Mouse (Mus musculus): Measurements from ENCODE around the gene Cep112. TPM values are rescaled to one million over a fixed set of nuclear protein-coding genes. Genes with fewer than 3 reads are reported as not detected.

Cep112 gene
- polyA plus RNA-seq, 1 experiment, result 2.5 TPM

DNA sequence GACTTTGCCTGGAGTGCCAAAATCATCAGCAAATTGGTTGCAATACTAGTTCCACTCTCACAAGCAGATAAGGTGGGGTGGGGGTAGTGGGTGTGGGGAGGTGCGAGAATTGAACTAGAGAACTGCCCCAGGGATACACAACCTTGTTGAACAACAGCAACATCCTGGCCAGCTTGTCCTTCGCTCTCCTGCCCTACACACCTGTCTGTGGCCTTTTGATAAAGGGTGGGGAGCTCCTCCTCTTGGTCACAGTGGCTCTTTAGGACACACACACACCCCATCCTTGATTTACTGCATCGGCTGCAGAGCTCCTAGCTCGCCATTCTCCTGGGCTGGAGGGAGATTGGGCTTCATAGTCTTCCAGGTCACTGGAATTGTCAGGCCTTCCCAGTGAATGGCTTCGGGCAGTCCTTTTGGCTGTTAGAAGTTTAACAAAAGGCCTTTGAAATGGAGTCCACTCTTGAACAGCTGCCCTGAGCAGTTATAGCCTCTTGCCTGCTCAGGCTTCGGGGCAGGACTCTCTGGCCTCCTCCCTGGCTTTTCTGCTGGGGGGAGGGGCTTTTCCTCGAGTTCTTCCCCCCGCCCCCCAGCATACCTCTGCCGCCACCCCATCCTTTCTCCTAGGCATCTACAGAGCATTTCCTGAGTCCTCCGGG, 469.0 kb downstream of the Cep112 start:
- H3K4me1 ChIP-seq (ENCODE audit: control insufficient read depth, insufficient read depth, low read length), result no peaks in the 10 kb centered on the region
- WGBS, result 63% methylated on average over 10 of the region's 10 CpGs
- no peak overlapping the region for H3K27ac ChIP-seq (ENCODE audit: control insufficient read depth, insufficient read depth, low read depth, low read length, poor library complexity)
- TF ChIP-seq POLR2A (IDR thresholded peaks at IDR 0.05; ENCODE audit: borderline replicate concordance, control insufficient read depth, low read depth, low read length) (no peak), CTCF (IDR thresholded peaks at IDR 0.05; ENCODE audit: control insufficient read depth, insufficient read depth, low read length) (no peak)
- no peak overlapping the region for H3K4me3 ChIP-seq (replicated peaks; ENCODE audit: control insufficient read depth, low read depth, low read length)

DNA sequence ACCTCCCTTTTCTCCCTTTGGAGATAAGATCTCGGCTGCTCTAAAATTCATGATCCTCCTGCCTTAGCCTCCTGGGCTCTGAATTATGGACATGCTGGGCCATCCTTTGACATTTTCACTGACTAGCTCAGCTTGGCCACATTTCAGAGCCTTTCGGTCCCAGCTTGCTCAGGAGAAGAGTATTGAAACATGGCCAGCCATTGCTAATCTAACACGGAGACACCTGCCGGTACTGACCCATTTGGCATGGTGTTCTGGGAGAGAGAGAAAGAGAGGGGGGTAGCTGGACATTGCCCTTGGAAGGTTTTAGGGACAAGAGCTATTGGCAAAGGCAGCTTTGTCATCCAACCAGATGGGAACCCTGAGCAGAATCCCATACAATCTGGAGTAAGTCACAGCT, 472.0 kb downstream of the Cep112 start:
- 86% methylated on average over 4 of the region's 4 CpGs for WGBS
- Histone ChIP-seq H3K4me3 (replicated peaks; ENCODE audit: control insufficient read depth, low read depth, low read length) (no peak overlapping the region), H3K27ac (ENCODE audit: control insufficient read depth, insufficient read depth, low read depth, low read length, poor library complexity) (no peak overlapping the region), H3K4me1 (ENCODE audit: control insufficient read depth, insufficient read depth, low read length) (no peaks in the 10 kb centered on the region)
- TF ChIP-seq POLR2A (IDR thresholded peaks at IDR 0.05; ENCODE audit: borderline replicate concordance, control insufficient read depth, low read depth, low read length) (no peak), CTCF (IDR thresholded peaks at IDR 0.05; ENCODE audit: control insufficient read depth, insufficient read depth, low read length) (no peak)

DNA sequence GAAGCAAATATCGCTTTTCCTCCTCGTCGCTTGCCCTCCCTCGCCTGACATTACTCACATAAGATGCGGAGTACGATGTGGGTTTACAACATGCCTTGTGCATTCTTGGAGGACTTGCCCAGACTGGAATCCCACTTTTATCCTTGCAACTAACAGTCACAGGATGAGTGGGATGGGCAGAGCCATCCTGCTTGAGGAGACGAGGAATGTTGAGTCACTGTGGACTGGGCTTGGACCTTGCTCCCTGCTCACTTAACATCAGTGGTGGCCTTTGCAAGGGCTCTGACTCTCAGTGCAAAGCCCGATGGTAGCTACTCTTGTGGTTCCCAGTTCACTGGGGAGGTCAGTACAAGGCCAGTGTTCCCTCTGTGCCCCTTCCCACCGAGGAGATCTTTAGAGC, 473.1 kb downstream of the Cep112 start:
- no peak overlapping the region for H3K27ac ChIP-seq (ENCODE audit: control insufficient read depth, insufficient read depth, low read depth, low read length, poor library complexity)
- TF ChIP-seq CTCF (IDR thresholded peaks at IDR 0.05; ENCODE audit: control insufficient read depth, insufficient read depth, low read length) (no peak), POLR2A (IDR thresholded peaks at IDR 0.05; ENCODE audit: borderline replicate concordance, control insufficient read depth, low read depth, low read length) (no peak)
- no peak overlapping the region for H3K4me3 ChIP-seq (replicated peaks; ENCODE audit: control insufficient read depth, low read depth, low read length)
- no peaks in the 10 kb centered on the region for H3K4me1 ChIP-seq (ENCODE audit: control insufficient read depth, insufficient read depth, low read length)
- WGBS, result 70% methylated on average over 9 of the region's 9 CpGs

GRCm38 (mm10) chr11:108898483-108898882, 473.5 kb downstream of the Cep112 start:
- Histone ChIP-seq H3K27ac (ENCODE audit: control insufficient read depth, insufficient read depth, low read depth, low read length, poor library complexity) (no peak overlapping the region), H3K4me1 (ENCODE audit: control insufficient read depth, insufficient read depth, low read length) (no peaks in the 10 kb centered on the region), H3K4me3 (replicated peaks; ENCODE audit: control insufficient read depth, low read depth, low read length) (no peak overlapping the region)
- 66% methylated on average over 6 of the region's 6 CpGs for WGBS
- TF ChIP-seq CTCF (IDR thresholded peaks at IDR 0.05; ENCODE audit: control insufficient read depth, insufficient read depth, low read length) (no peak), POLR2A (IDR thresholded peaks at IDR 0.05; ENCODE audit: borderline replicate concordance, control insufficient read depth, low read depth, low read length) (no peak)

DNA sequence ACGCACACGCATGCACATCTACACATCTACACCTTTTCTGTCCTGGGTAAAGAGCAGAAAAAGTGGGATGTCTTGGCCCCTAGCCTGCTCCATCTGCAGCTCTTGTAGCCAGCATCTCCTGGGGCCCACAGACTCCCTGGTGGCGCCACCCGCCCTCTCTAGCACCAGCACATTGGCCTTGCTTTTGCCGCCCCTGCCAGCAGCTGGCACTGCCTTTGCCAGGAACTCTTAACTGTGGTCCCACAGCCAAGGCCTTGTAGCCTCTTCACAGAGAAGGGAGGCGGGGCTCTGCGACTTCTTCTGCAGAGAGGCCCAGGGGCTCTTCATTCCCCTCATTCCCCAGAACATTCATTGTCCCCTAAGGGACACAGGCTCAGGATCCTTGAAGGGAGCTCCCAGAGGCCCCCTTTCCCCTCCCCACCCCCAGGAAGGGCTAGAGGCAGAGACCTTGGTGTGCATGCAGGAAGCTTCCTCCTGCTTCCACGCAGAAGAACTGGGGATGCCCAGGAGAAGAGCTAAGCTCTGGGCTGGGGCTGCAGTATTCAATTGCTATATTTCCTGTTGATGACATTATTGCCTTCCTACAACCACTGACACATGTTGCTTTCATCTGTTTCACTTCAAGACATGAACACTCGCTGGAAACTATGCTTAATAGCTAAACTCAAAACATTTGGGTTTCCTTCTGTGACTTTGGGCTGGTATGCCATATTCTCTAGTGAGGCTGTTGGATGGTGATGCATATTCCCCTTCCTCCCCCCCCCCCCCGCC, 475.9 kb downstream of the Cep112 start:
- TF ChIP-seq CTCF (IDR thresholded peaks at IDR 0.05; ENCODE audit: control insufficient read depth, insufficient read depth, low read length) (no peak), POLR2A (IDR thresholded peaks at IDR 0.05; ENCODE audit: borderline replicate concordance, control insufficient read depth, low read depth, low read length) (no peak)
- no peaks in the 10 kb centered on the region for H3K4me1 ChIP-seq (ENCODE audit: control insufficient read depth, insufficient read depth, low read length)
- 70% methylated on average over 10 of the region's 10 CpGs for WGBS
- no peak overlapping the region for H3K27ac ChIP-seq (ENCODE audit: control insufficient read depth, insufficient read depth, low read depth, low read length, poor library complexity)
- no peak overlapping the region for H3K4me3 ChIP-seq (replicated peaks; ENCODE audit: control insufficient read depth, low read depth, low read length)

DNA sequence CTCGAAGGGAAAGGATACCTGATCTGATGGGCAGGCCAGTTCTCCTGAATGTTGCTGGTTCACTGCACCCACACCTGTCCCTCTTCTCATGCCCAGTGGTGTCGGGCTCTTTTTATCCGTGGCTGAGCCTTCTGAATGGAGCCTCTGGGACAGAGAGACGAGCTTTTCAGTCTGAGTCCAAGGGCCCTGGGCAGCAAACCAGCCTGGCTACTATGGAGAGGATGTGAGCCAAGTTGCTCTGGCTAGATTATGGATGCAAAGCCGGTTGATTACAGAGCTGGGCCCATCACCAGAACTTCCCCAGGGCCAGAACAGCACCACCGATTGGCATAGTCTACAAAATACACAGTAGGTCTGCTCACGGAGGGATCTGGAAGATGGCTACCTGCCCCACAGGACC, 476.7 kb downstream of the Cep112 start:
- Histone ChIP-seq H3K27ac (ENCODE audit: control insufficient read depth, insufficient read depth, low read depth, low read length, poor library complexity) (no peak overlapping the region), H3K4me3 (replicated peaks; ENCODE audit: control insufficient read depth, low read depth, low read length) (no peak overlapping the region), H3K4me1 (ENCODE audit: control insufficient read depth, insufficient read depth, low read length) (no peaks in the 10 kb centered on the region)
- TF ChIP-seq CTCF (IDR thresholded peaks at IDR 0.05; ENCODE audit: control insufficient read depth, insufficient read depth, low read length) (no peak), POLR2A (IDR thresholded peaks at IDR 0.05; ENCODE audit: borderline replicate concordance, control insufficient read depth, low read depth, low read length) (no peak)
- WGBS, result 75% methylated on average over 7 of the region's 7 CpGs

DNA sequence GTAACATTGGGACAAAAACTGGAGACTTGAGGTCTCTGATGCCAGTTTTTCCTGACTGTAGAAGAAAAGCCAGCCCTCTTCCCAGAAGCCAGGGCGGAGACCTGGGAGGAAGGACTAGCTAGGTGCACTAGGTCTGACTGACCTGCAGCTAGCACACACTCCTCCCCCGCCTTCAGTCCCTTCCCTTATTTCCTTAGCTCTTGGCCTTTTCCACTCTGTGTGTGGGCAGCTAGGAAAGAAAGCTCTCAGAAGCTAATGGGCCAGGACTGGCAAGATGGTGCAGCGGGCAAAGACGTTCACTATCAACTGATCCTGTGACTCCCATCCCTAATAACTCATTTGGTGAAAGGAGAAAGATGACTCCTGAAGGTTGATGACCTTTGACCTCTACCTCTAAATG, 477.3 kb downstream of the Cep112 start:
- Histone ChIP-seq H3K27ac (ENCODE audit: control insufficient read depth, insufficient read depth, low read depth, low read length, poor library complexity) (no peak overlapping the region), H3K4me3 (replicated peaks; ENCODE audit: control insufficient read depth, low read depth, low read length) (no peak overlapping the region), H3K4me1 (ENCODE audit: control insufficient read depth, insufficient read depth, low read length) (no peaks in the 10 kb centered on the region)
- no peak for TF ChIP-seq POLR2A (IDR thresholded peaks at IDR 0.05; ENCODE audit: borderline replicate concordance, control insufficient read depth, low read depth, low read length)
- TF ChIP-seq CTCF (IDR thresholded peaks at IDR 0.05; ENCODE audit: control insufficient read depth, insufficient read depth, low read length), result no peak
- WGBS, result 83% methylated on average over 4 of the region's 4 CpGs

GRCm38 (mm10) chr11:108906590-108907254, 481.7 kb downstream of the Cep112 start:
- TF ChIP-seq POLR2A (IDR thresholded peaks at IDR 0.05; ENCODE audit: borderline replicate concordance, control insufficient read depth, low read depth, low read length) (no peak), CTCF (IDR thresholded peaks at IDR 0.05; ENCODE audit: control insufficient read depth, insufficient read depth, low read length) (no peak)
- Histone ChIP-seq H3K27ac (ENCODE audit: control insufficient read depth, insufficient read depth, low read depth, low read length, poor library complexity) (no peak overlapping the region), H3K4me1 (ENCODE audit: control insufficient read depth, insufficient read depth, low read length) (no peaks in the 10 kb centered on the region), H3K4me3 (replicated peaks; ENCODE audit: control insufficient read depth, low read depth, low read length) (no peak overlapping the region)
- WGBS, result 58% methylated on average over 7 of the region's 7 CpGs

Measured in bone marrow, adult 2 months (tissue).